Mouse (Mus musculus) granulocyte monocyte progenitor cell, adult 5-6 weeks (primary cell): ENCODE results near the gene Limch1. TPM values are rescaled to one million over a fixed set of nuclear protein-coding genes. Genes with fewer than 3 reads are reported as not detected.

Source experiments
- ATAC-seq: replicated peaks from 2 replicates; pipeline ENCODE4 v1.8.0; 2016; ENCODE audit warnings: mild to moderate bottlenecking, moderate TSS enrichment, inconsistent platforms; ENCODE audit not compliant: poor library complexity, severe bottlenecking
- total RNA-seq, 2 experiments: library from RNA; stranded (forward) in 1 of 2; stranded (reverse) in 1 of 2; fragments of 200-712, 200-1000 nt in 1 of 2; fragments of >200 nt in 1 of 2; fragmentation: Nextera tagmentation in 1 of 2; gene quantifications; 2 replicates each; pipeline ENCODE4 v1.2.3; 2014 to 2017

The Limch1 gene
- total RNA-seq, 2 experiments from 2014 or later, result not detected

GRCm38 (mm10) chr5:66745996-66746681, 512 bp downstream of the Limch1 start:
- peak; percentile 20 for ATAC-seq

- no peak for ATAC-seq
Observed at GRCm38 (mm10) chr5:66746761-66747160, 1.1 kb downstream of the Limch1 start.

DNA sequence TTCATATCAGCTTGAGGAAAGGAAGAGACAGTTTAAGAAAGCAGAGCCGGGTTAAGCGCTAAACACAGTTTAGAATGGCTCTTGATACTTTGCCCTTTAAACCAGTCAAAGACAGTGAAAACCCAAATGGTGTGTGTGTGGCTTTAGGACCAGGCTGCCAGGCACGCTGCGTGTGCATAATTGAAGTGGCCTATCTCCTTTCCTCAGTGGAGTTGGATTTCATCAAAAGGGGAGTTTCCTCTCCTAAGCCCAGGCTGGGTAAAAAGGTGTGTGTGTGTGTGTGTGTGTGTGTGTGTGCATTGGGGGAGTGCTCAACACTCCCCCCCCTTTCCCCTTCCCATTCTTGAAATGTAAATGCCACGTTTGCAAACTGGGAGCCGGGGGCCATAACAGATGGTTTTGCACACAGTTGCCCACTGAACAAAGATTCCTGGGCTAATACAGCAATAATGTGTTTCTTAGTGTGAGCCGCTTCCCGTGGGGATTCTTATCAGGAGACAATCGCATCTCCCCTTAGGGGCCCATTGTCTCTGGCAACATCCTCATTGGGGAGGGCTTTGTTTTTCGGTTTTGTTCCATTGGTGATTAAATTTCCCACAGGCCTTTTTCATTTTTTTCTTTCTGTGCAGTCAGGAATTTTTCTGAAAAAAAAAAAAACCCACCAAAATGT, 2.3 kb downstream of the Limch1 start:
- no peak for ATAC-seq

- ATAC-seq, result no peak
Observed at GRCm38 (mm10) chr5:66748448-66749115, 3.0 kb downstream of the Limch1 start.

DNA sequence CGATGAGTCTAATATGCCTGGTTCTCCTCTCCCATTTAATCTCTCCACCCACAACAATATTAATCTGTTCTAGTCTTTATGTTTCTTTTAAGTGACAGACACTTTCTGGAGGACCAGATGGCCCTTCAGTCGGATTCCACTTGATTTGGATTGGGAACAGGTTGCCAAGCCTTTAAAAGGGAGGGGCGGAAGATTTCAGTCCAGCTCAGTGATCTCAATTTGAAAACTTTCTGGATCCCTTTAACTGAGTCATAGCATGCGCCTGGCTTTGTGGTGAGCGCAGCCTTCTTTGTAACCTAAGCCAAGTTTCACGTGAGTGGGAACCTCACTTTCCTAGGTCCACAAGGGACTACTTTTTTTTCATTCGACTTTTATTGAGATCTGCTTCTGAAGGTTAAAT, 5.0 kb downstream of the Limch1 start:
- ATAC-seq, result no peak

DNA sequence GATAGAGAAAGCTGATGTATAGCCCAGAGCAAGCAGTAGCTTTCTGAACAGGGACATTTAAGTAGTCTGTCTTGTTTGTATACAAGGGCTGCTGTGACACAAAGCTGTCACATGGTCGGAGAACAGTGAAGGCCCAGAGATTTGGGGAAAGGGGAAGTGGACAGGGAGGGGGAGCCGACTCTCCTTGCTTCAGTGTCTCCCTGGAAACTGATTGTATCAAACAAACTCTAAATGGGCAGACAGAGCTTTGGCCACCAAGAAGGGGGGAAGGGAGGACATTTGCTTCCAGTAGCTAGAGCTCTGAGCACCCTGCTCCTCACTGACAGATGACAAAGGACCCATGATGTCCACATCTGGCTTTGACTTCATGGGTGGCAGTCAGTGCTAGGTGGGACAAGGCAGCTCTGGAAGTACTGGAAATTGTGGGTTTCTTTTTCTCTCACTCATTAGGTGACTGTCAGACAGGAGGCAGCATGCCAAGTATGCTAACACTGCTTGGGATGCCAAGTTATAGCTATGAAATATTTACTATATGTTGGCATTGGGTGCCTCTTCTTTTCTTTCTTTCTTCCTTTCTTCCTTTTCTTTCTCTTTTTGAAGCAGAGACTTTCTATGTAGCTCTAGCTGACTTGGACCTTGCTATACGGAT, 5.8 kb downstream of the Limch1 start:
- peak; percentile 52; the same call in 1 of the 2 replicates for ATAC-seq

DNA sequence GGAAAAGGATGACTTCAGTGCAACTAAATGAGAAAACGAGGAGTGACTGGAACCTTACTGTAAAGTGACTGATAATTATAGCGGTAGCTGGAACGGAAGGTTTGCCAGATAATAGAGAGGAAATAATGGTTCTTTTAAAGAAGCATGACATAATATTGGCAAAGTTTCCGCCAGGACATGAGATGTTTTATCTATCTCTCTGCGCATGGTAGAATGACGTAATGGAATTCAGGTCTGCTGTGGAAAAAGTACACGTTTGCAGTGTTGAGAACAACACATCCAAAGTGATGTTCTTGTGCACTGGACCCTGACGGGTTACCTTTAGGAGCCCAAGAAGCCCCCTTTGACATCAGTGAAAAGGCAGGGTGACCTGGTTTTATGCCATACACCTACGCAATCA, 8.0 kb downstream of the Limch1 start:
- ATAC-seq, result no peak

DNA sequence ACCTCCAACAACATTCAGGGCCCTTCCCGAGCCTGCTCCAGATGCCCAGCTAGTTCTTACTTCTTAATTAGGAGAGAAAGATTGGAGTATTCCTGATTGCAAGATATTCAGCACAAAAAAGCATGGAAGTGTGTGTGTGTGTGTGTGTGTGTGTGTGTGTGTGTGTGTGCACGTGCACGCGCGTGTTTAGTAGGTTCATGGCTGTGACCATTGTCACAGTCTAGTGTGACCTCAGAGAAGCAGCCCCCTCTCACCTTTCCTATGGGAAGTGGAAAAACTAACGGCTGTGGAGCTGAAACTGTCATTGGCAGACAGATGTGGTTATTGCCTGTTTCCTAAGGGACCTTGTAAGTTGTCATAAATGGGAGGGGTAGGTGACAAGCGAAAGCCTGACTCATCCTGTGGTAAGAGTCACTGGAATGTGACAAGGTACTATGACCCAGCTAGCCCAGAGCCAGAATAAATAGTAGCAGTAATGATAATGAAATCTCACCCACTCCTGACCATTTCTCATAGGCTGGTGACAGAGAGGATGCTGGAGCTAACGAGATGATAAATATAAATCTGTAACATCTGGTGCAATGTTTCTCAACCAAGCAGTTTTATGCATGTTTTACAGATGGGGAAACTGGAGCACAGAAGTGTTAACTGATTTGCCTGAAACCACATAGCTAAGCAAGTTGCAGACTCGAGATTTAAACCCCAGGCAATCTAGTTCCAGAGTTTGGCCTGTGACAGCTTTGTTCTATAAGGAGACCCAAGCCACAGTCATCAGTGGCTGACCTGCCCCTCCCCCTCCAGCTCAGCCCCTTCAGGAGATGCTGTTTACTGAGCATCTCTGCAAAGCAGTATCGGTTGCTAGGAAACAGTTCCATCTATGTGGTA, 11.4 kb downstream of the Limch1 start:
- no peak for ATAC-seq

- no peak for ATAC-seq
Observed at GRCm38 (mm10) chr5:66757706-66758237, 12.1 kb downstream of the Limch1 start.

GRCm38 (mm10) chr5:66759354-66759753, 13.7 kb downstream of the Limch1 start:
- ATAC-seq, result no peak

DNA sequence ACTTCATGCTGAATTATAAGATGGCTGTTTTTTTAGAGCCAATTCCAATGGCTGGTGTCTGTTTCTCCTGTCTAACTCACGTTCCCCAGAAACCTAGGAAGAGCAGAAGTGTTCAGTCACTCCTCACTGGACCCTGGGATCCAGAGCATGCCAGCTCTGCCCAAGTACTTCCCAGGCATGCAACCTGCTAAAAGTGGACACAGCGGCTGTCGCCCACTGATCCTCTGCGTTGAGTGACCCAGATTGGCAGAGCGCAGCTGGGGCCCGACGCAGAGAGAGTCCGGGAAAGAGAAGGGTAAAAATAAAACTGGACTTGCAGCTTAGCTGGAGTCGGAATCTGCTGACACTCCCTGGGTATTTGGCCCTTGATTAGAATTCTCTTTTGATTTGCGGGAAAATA, 15.1 kb downstream of the Limch1 start:
- ATAC-seq, result no peak

GRCm38 (mm10) chr5:66762006-66762405, 16.4 kb downstream of the Limch1 start:
- no peak for ATAC-seq

- no peak for ATAC-seq
Observed at GRCm38 (mm10) chr5:66764129-66764528, 18.5 kb downstream of the Limch1 start.

- ATAC-seq, result no peak
Observed at GRCm38 (mm10) chr5:66765911-66766310, 20.3 kb downstream of the Limch1 start.

DNA sequence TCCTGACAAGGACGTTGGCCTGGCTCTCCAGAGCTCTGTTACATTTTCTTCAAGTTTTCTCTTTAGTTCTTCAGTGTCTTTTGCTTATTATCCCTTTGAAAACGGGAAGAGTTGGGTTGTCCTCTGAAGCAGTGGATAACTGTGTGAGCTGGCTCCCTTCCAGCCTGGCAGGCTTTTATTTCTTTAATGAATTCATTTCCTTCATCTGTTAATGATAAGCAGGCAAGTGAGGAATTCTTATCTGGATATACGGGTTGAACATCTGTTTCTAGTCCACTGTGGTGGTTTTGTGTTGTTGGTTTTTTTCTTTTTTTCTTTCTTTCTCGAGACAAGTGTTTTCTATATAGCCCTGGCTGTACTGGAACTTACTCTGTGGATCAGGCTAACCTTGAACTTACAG, 22.4 kb downstream of the Limch1 start:
- ATAC-seq, result no peak

DNA sequence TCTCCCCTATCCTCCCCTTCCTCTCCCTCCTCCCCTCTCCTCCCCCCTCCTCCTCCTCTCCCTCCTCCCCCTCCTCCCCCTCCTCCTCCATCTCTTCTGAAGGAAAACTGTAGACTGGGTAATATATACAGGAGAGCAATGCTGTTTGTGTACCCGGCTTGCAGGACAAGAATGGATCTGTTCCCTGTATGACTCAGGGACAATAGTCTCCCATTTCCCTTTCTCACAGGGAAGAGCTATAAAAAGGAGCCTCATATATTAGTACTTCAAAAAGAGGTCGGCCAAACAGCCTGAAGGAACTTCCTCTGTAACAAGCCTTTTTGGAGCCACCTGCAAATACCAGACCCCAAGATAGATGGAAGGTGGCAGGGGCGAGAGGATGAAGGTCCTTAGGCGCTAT, 23.4 kb downstream of the Limch1 start:
- no peak for ATAC-seq

- ATAC-seq, result no peak
Observed at GRCm38 (mm10) chr5:66769558-66769957, 23.9 kb downstream of the Limch1 start.

- ATAC-seq, result no peak
Observed at GRCm38 (mm10) chr5:66777999-66778710, 32.5 kb downstream of the Limch1 start.

- no peak for ATAC-seq
Observed at GRCm38 (mm10) chr5:66780371-66780770, 34.7 kb downstream of the Limch1 start.
